Mouse (Mus musculus) stomach, postnatal 0 days (tissue): ENCODE data around the gene Usp16. TPM values are rescaled to one million over a fixed set of nuclear protein-coding genes. Genes with fewer than 3 reads are reported as not detected.

ENCODE experiments used
- ATAC-seq: fragments of 200-750 bp; cut with Nextera tagmentation; 2 replicates; pipeline ENCODE4 v1.8.0; 2017; ENCODE audit not compliant: low FRiP score, low TSS enrichment
- DNase-seq: peaks from one replicate; pipeline ENCODE4 v3.0.0-alpha.2; 2016; ENCODE audit warnings: low spot score
- H3K27ac ChIP-seq: fragments of 300-500 bp; sonication (generic); replicated peaks from 2 replicates; pipeline ENCODE4 v1.5.1; 2014; ENCODE audit warnings: mild to moderate bottlenecking, control low read depth
- H3K27me3 ChIP-seq: fragments of 300-500 bp; sonication (generic); 2 replicates; pipeline ENCODE4 v1.6.1; 2014; ENCODE audit warnings: low read length; ENCODE audit not compliant: control insufficient read depth, insufficient read depth
- H3K36me3 ChIP-seq: fragments of 300-500 bp; sonication (generic); 2 replicates; pipeline ENCODE4 v1.6.1; 2014; ENCODE audit warnings: low read length, mixed read lengths; ENCODE audit not compliant: control insufficient read depth, insufficient read depth
- H3K4me1 ChIP-seq: fragments of 300-500 bp; sonication (generic); replicated peaks from 2 replicates; pipeline ENCODE4 v1.6.1; 2014; ENCODE audit warnings: antibody characterized with exemption; ENCODE audit not compliant: control insufficient read depth, insufficient read depth
- H3K4me2 ChIP-seq: fragments of 300-500 bp; sonication (generic); replicated peaks from 2 replicates; pipeline ENCODE4 v1.6.1; 2014; ENCODE audit warnings: low read depth, mild to moderate bottlenecking, control low read depth, moderate library complexity
- H3K4me3 ChIP-seq: fragments of 300-500 bp; sonication (generic); 2 replicates; pipeline ENCODE4 v1.5.1; 2014; ENCODE audit warnings: low read depth, low read length, control low read depth
- H3K9ac ChIP-seq: fragments of 300-500 bp; sonication (generic); 2 replicates; pipeline ENCODE4 v1.6.1; 2014; ENCODE audit warnings: mild to moderate bottlenecking, low read length, control low read depth, mixed read lengths
- H3K9me3 ChIP-seq: fragments of 300-500 bp; sonication (generic); 2 replicates; pipeline ENCODE4 v1.6.1; 2016; ENCODE audit warnings: low read length; ENCODE audit not compliant: control insufficient read depth
- CTCF ChIP-seq: IDR thresholded peaks from 2 replicates; pipeline ENCODE4 v1.5.1; 2016; ENCODE audit warnings: antibody characterized with exemption, low read depth, mild to moderate bottlenecking, moderate library complexity
- EP300 ChIP-seq: optimal IDR thresholded peaks from 2 replicates; pipeline ENCODE3; 2016; ENCODE audit warnings: antibody characterized with exemption
- WGBS: fragments of 180-500 bp; shearing (Covaris S2); extraction: QIAGEN DNeasy Blood & Tissue Kit; methylation state at CpG from one replicate; pipeline ENCODE4 v1.1.7; 2014; 5-methylcytosine and 5-hydroxymethylcytosine counted together
- polyA plus RNA-seq: library from polyadenylated mRNA; unstranded; fragments of >200 nt; fragmentation: Nextera tagmentation; extraction: Ambion mirVana; gene quantifications from 2 replicates; pipeline ENCODE4 v1.2.1, GENCODE M21; 2015

The Usp16 gene
- polyA plus RNA-seq, 1 experiment from 2014 or later, result 37.0 TPM

GRCm38 (mm10) chr16:87494955-87495655 is 40.6 kb downstream of the Usp16 start:
- TF ChIP-seq EP300 (no peak), CTCF (no peak)
- ATAC-seq (peak; percentile 56), DNase-seq (no peak)
- H3K36me3 ChIP-seq, result peaks cover 11% of the 10 kb centered on the region
- H3K4me1 ChIP-seq, result peaks cover 3% of the 10 kb centered on the region
- under 1% methylated on average over 35 of the region's 39 CpGs for WGBS
- H3K27ac ChIP-seq, result peak overlapping the region; percentile 92
- no peaks in the 10 kb centered on the region for H3K9me3 ChIP-seq
- H3K4me3 ChIP-seq, result peak overlapping the region; percentile 95
- H3K9ac ChIP-seq, result peak overlapping the region; percentile 98
- H3K27me3 ChIP-seq, result no peaks in the 10 kb centered on the region
- peak overlapping the region; percentile 75 for H3K4me2 ChIP-seq

DNA sequence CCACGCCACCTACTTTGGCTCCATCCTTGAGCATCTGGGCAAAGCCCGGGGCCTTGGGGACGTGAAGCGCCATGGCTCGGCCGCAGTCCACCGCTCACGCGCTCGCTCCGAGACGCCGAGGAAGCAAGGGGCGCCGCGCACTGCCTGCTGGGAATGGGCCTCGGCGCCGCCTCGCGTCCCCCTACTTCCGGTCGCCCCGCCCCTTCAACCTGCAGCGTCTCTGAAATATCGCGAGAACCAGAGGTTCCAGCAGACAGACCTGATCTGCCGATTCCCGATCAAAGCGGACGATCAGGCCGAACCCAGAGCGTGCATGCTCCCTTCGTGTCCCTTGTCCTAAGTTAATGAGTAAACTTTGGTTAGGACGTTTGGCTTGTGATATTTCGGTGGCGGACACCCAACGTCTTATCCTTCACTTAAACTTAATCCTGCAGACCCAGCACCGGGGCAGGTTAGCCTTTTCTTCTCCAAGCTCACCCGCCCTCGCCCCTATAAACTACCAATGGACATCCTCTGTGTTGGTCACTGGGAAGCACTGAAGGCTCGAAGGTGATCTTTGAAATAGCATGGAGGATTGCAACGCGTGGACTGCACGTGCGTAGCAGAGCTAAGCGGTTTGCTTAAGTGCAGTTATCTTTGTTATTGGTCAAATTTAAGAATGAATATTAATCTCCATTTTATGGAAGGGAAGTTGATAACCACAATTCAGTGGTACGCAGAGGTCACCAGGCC is 41.4 kb downstream of the Usp16 start, which contains the start of gene Cct8:
Gene Cct8 (minus strand): TSS at position 158 of the 732 bp plus-strand sequence.
- Histone ChIP-seq H3K27ac (peak within 1 kb of the TSS; percentile 92), H3K4me3 (peak within 1 kb of the TSS; percentile 95), H3K9ac (peak within 1 kb of the TSS; percentile 98), H3K9me3 (no peaks in the 10 kb centered on the region), H3K4me2 (peak within 1 kb of the TSS; percentile 75), H3K4me1 (peaks cover 3% of the 10 kb centered on the region), H3K36me3 (peaks cover 9% of the 10 kb centered on the region), H3K27me3 (no peaks in the 10 kb centered on the region)
- DNase-seq, result peak; percentile 98
- TF ChIP-seq CTCF, result no peak
- peak; percentile 99 for TF ChIP-seq EP300
- WGBS, result under 1% methylated on average over 48 of the region's 48 CpGs
- ATAC-seq, result peak; percentile 98

- H3K36me3 ChIP-seq, result 0 out of 2 replicates have a peak, but pooled peaks cover 3% of the 10 kb centered on the region
- H3K9ac ChIP-seq, result no peak overlapping the region
- 90% methylated on average over 2 of the region's 2 CpGs for WGBS
- H3K27ac ChIP-seq, result no peak overlapping the region
- peak overlapping the region; percentile 75; the same call in 1 of the 2 replicates for H3K4me2 ChIP-seq
- H3K4me1 ChIP-seq, result peaks cover 3% of the 10 kb centered on the region
- H3K9me3 ChIP-seq, result no peaks in the 10 kb centered on the region
- H3K4me3 ChIP-seq, result no peak overlapping the region
- no peaks in the 10 kb centered on the region for H3K27me3 ChIP-seq
- TF ChIP-seq EP300, result no peak
- no peak for TF ChIP-seq CTCF
- DNase-seq (no peak), ATAC-seq (no peak)
These were observed 42.2 kb downstream of the Usp16 start for GRCm38 (mm10) chr16:87496728-87497127.

DNA sequence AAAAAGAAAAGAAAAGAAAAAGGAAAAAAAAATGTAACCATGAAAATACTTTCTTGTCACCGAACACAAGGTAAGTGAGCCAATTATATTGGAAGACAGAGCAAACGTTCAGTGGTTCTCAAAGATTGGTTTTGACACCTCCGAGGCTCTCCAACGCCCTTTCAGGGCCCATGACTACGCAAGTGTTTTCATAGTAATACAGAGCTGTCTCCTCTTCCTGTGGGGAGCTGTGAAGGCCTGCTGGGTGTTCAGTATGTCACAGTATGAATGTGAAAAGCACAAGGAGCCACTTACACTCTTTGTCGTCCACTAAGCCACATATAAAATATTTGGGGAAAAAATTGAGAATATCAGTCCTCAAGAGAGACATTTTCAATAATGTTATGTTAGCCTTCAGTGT is 42.7 kb downstream of the Usp16 start:
- 81% methylated on average over 6 of the region's 6 CpGs for WGBS

GRCm38 (mm10) chr16:87499556-87499955 is 45.1 kb downstream of the Usp16 start:
- H3K9ac ChIP-seq, result no peak overlapping the region
- no peak for ATAC-seq
- no peak overlapping the region for H3K4me3 ChIP-seq
- no peaks in the 10 kb centered on the region for H3K27me3 ChIP-seq
- 70% methylated on average over 6 of the region's 6 CpGs for WGBS
- H3K4me2 ChIP-seq, result no peak overlapping the region
- TF ChIP-seq CTCF (no peak), EP300 (no peak)
- DNase-seq, result no peak
- H3K27ac ChIP-seq, result no peak overlapping the region
- H3K9me3 ChIP-seq, result no peaks in the 10 kb centered on the region
- no peaks in the 10 kb centered on the region for H3K36me3 ChIP-seq
- H3K4me1 ChIP-seq, result peaks cover 2% of the 10 kb centered on the region

More for the DNA sequence above, 42.7 kb downstream of the Usp16 start:
- Histone ChIP-seq H3K27ac (no peak overlapping the region), H3K4me3 (no peak overlapping the region), H3K27me3 (no peaks in the 10 kb centered on the region), H3K4me1 (peaks cover 3% of the 10 kb centered on the region), H3K9me3 (no peaks in the 10 kb centered on the region), H3K36me3 (0 out of 2 replicates have a peak, but pooled peaks cover 3% of the 10 kb centered on the region), H3K9ac (no peak overlapping the region), H3K4me2 (no peak overlapping the region)
- TF ChIP-seq EP300 (no peak), CTCF (no peak)
- no peak for DNase-seq
- no peak for ATAC-seq
